Mouse (Mus musculus): ENCODE measurements around the gene Wdr13. TPM values are rescaled to one million over a fixed set of nuclear protein-coding genes. Genes with fewer than 3 reads are reported as not detected.
A peak's percentile ranks its signal among the peaks of the same experiment; 100 is the strongest.

Gene Wdr13
- total and polyA plus RNA-seq, 3 experiments: 29.6 to 46.8 TPM; not detected in 1

DNA sequence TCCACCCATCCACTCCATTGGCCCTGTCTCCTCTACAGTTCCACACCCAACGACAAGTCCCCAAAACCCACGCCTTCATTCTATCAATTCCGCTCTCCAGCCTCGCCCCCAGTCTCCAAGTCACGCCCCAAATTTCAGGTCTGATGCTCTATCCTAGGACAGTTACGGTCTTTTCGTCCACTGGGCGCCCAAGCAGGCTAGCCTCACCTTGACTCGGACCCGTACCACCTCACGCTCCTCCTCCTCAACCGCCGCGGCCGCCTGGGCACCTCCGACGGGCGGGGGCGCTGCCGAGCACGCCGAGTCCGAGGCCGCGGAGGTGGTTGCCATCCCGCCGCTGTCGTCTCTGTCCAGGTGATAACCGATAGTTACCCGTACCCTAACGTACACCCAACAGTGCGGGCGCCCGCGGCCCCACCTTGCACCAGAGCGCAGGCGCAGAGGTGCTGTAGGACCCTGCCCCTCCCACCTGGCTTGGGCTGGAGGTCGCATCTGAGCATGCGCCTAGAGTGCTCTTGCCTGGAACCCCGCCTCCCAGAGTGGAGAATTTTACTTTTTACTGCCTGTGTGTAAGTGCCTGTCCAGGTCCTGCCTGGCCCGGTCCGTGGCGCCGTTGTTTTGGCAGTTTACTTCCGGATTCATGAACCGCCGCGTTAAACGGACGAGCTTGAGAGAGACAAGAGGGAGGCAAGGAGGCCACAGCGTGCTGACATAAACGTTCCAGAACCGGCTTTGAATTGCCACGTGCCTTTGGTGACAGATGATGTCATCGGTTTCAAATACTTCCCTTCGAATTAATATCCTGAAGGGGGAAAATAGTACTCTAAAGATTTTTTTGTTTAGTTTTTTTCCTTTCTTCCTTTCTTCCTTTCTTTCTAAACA, 43.1 kb upstream of the Wdr13 start, which contains the start of gene Tbc1d25 (continued):
- TF ChIP-seq RCOR1 (IDR thresholded peaks at IDR 0.05; ENCODE audit: low read depth, low read length) (0 out of 2 replicates have a peak, but pooled peaks have one; percentile 8), NRF1 (IDR thresholded peaks at IDR 0.05; ENCODE audit: insufficient read depth, low read depth, low read length, poor library complexity, severe bottlenecking) (peak; percentile 97), MAFK (IDR thresholded peaks at IDR 0.05; ENCODE audit: borderline replicate concordance, low read depth, low read length) (no peak), GABPA (IDR thresholded peaks at IDR 0.05; ENCODE audit: low read depth, low read length) (no peak)

DNA sequence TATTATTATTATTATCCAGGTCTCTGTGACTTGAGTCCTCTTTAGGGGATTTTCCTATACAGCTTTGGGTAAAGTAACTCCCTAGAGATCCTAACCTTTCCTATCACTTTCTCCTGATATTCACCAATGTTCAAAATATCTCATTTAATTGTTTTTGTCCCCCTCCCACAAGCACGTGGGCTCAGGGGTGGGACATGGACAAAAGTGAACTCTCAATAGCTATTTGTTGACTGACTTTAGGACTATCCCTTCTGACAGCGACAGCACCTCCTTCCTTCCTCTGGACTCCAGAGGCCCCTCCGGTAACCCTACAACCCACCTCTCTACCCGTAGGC, 42.4 kb upstream of the Wdr13 start:
- Histone ChIP-seq H3K9ac (ENCODE audit: control insufficient read depth, low read depth, low read length, poor library complexity, severe bottlenecking) (peak overlapping the region; percentile 73), H3K9me3 (replicated peaks; ENCODE audit: insufficient read depth, low read length) (no peaks in the 10 kb centered on the region), H3K4me1 (ENCODE audit: control insufficient read depth in 1 of 2, insufficient read depth in 2 of 2, low read length in 2 of 2) (peaks cover 17% of the 10 kb centered on the region in 2 experiments), H3K4me3 (ENCODE audit: control insufficient read depth in 1 of 2, insufficient read depth in 1 of 2, low read depth in 2 of 2, low read length in 2 of 2) (peak overlapping the region; percentile 69 to 86), H3K27ac (ENCODE audit: control insufficient read depth, low read depth, low read length) (peak overlapping the region; percentile 84), H3K36me3 (ENCODE audit: control insufficient read depth in 1 of 2, insufficient read depth in 2 of 2, low read length in 2 of 2) (peaks cover 2 to 25% of the 10 kb centered on the region in 2 experiments), H3K27me3 (ENCODE audit: control insufficient read depth in 1 of 2, insufficient read depth in 2 of 2, low read length in 2 of 2) (no peaks in the 10 kb centered on the region), H3K79me2 (ENCODE audit: control insufficient read depth, insufficient read depth, low read length, poor library complexity) (peaks cover 2% of the 10 kb centered on the region; the same call in 1 of the 2 replicates)
- TF ChIP-seq MAX (IDR thresholded peaks at IDR 0.05; ENCODE audit: low read length) (peak; percentile 71; the same call in 1 of the 2 replicates), USF1 (IDR thresholded peaks at IDR 0.05; ENCODE audit: low read depth, low read length) (peak; percentile 29; the same call in 1 of the 2 replicates), MYC (IDR thresholded peaks at IDR 0.05; ENCODE audit: low read depth, low read length) (peak; percentile 58; the same call in 1 of the 2 replicates), MXI1 (IDR thresholded peaks at IDR 0.05; ENCODE audit: low read depth, low read length) (peak; percentile 87), HCFC1 (IDR thresholded peaks at IDR 0.05; ENCODE audit: low read depth, low read length) (no peak), SIN3A (IDR thresholded peaks at IDR 0.05; ENCODE audit: low read length) (peak; percentile 54)
- no peak for DNase-seq (ENCODE audit: low read depth, low spot score)

- no peak overlapping the region for H3K9ac ChIP-seq (ENCODE audit: control insufficient read depth, low read depth, low read length, poor library complexity, severe bottlenecking)
- H3K4me1 ChIP-seq (ENCODE audit: control insufficient read depth in 1 of 2, insufficient read depth in 2 of 2, low read length in 2 of 2): peaks cover 2 to 8% of the 10 kb centered on the region in 2 experiments; a peak in 3 of 4 replicates
- DNase-seq (ENCODE audit: low read depth, low spot score): peak; percentile 81
- no peak overlapping the region for H3K4me3 ChIP-seq (ENCODE audit: control insufficient read depth in 1 of 2, insufficient read depth in 1 of 2, low read depth in 2 of 2, low read length in 2 of 2)
- no peaks in the 10 kb centered on the region for H3K9me3 ChIP-seq (replicated peaks; ENCODE audit: insufficient read depth, low read length)
- H3K79me2 ChIP-seq (ENCODE audit: control insufficient read depth, insufficient read depth, low read length, poor library complexity): no peaks in the 10 kb centered on the region
- no peaks in the 10 kb centered on the region for H3K27me3 ChIP-seq (ENCODE audit: control insufficient read depth in 1 of 2, insufficient read depth in 2 of 2, low read length in 2 of 2)
- H3K27ac ChIP-seq (ENCODE audit: control insufficient read depth, low read depth, low read length): 0 out of 2 replicates have a peak overlapping the region, but pooled peaks have one; percentile 4
- H3K36me3 ChIP-seq (ENCODE audit: control insufficient read depth in 1 of 2, insufficient read depth in 2 of 2, low read length in 2 of 2): peaks cover 7 to 11% of the 10 kb centered on the region in 2 experiments
- no peak for TF ChIP-seq MAX (IDR thresholded peaks at IDR 0.05; ENCODE audit: low read length)
- 0 out of 2 replicates have a peak, but pooled peaks have one; percentile 10 for TF ChIP-seq SMC3 (IDR thresholded peaks at IDR 0.05; ENCODE audit: low read depth, low read length)
- no peak for TF ChIP-seq ZKSCAN1 (IDR thresholded peaks at IDR 0.05; ENCODE audit: low read depth, low read length)
- no peak for TF ChIP-seq RAD21 (IDR thresholded peaks at IDR 0.05; ENCODE audit: low read depth, low read length)
- no peak for TF ChIP-seq ZNF384 (IDR thresholded peaks at IDR 0.05; ENCODE audit: low read depth, low read length)
- TF ChIP-seq CHD2 (IDR thresholded peaks at IDR 0.05; ENCODE audit: low read length): no peak
- TF ChIP-seq BHLHE40 (IDR thresholded peaks at IDR 0.05; ENCODE audit: borderline replicate concordance, low read depth, low read length): no peak
- TF ChIP-seq MYC (IDR thresholded peaks at IDR 0.05; ENCODE audit: low read depth, low read length): no peak
- no peak for TF ChIP-seq POLR2AphosphoS5 (IDR thresholded peaks at IDR 0.05; ENCODE audit: borderline replicate concordance, low read depth, low read length)
- TF ChIP-seq POLR2AphosphoS2 (IDR thresholded peaks at IDR 0.05; ENCODE audit: low read length): no peak
- no peak for TF ChIP-seq TBP (IDR thresholded peaks at IDR 0.05; ENCODE audit: low read depth, low read length)
- TF ChIP-seq NRF1 (IDR thresholded peaks at IDR 0.05; ENCODE audit: insufficient read depth, low read depth, low read length, poor library complexity, severe bottlenecking): no peak
- TF ChIP-seq KAT2A (conservative IDR thresholded peaks at IDR 0.05; ENCODE audit: low read depth, low read length): no peak
- peak; percentile 87 for TF ChIP-seq ETS1 (IDR thresholded peaks at IDR 0.05; ENCODE audit: low read depth, low read length)
- no peak for TF ChIP-seq MAZ (IDR thresholded peaks at IDR 0.05; ENCODE audit: low read depth, low read length)
- TF ChIP-seq ELF1 (IDR thresholded peaks at IDR 0.05; ENCODE audit: low read depth, low read length): no peak
- TF ChIP-seq TAL1 (IDR thresholded peaks at IDR 0.05; ENCODE audit: low read length): peak; percentile 52
- no peak for TF ChIP-seq CHD1 (IDR thresholded peaks at IDR 0.05; ENCODE audit: low read depth, low read length)
Measured at GRCm38 (mm10) chrX:8167716-8168647, 35.3 kb upstream of the Wdr13 start.

Data from MEL (cell line).